Mouse (Mus musculus) limb, embryonic 13.5 days (tissue): Measurements from ENCODE around the gene Dbil5. TPM values are rescaled to one million over a fixed set of nuclear protein-coding genes. Genes with fewer than 3 reads are reported as not detected.

Source experiments
- ATAC-seq: fragments of 200-750 bp; cut with Nextera tagmentation; 2 replicates; pipeline ENCODE4 v1.8.0; 2017; ENCODE audit warnings: low read depth, moderate number of reproducible peaks, moderate TSS enrichment; ENCODE audit not compliant: low FRiP score
- H3K27ac ChIP-seq: fragments of 300-500 bp; sonication (generic); 2 replicates; pipeline ENCODE4 v1.5.1; 2015; ENCODE audit warnings: inconsistent platforms, mild to moderate bottlenecking, moderate library complexity
- H3K27me3 ChIP-seq: fragments of 300-500 bp; sonication (generic); 2 replicates; pipeline ENCODE4 v1.6.1; 2015; ENCODE audit warnings: mild to moderate bottlenecking, inconsistent platforms
- H3K36me3 ChIP-seq: fragments of 300-500 bp; sonication (generic); 2 replicates; pipeline ENCODE4 v1.6.1; 2015; ENCODE audit warnings: inconsistent platforms, mild to moderate bottlenecking, moderate library complexity
- H3K4me1 ChIP-seq: fragments of 300-500 bp; sonication (generic); 2 replicates; pipeline ENCODE4 v1.6.1; 2015; ENCODE audit warnings: inconsistent platforms
- H3K4me2 ChIP-seq: fragments of 300-500 bp; sonication (generic); replicated peaks from 2 replicates; pipeline ENCODE4 v1.6.1; 2015; ENCODE audit warnings: inconsistent platforms, mild to moderate bottlenecking, moderate library complexity
- H3K4me3 ChIP-seq: fragments of 300-500 bp; sonication (generic); 2 replicates; pipeline ENCODE4 v1.5.1; 2015; ENCODE audit warnings: moderate library complexity, mild to moderate bottlenecking, inconsistent platforms
- H3K9ac ChIP-seq: fragments of 300-500 bp; sonication (generic); 2 replicates; pipeline ENCODE4 v1.6.1; 2015; ENCODE audit warnings: mild to moderate bottlenecking, inconsistent platforms
- H3K9me3 ChIP-seq: fragments of 300-500 bp; sonication (generic); 2 replicates; pipeline ENCODE4 v1.6.1; 2016; ENCODE audit warnings: inconsistent platforms
- WGBS: fragments of 180-500 bp; shearing (Covaris S2); methylation state at CpG from one replicate; pipeline ENCODE4 v1.1.7; 2015; 5-methylcytosine and 5-hydroxymethylcytosine counted together
- polyA plus RNA-seq: library from polyadenylated mRNA; unstranded; fragments of >200 nt; fragmentation: Nextera tagmentation; extraction: Ambion mirVana; gene quantifications from 2 replicates; pipeline ENCODE4 v1.2.1, GENCODE M21; 2015

The Dbil5 gene
- polyA plus RNA-seq, 1 experiment from 2014 or later = 0.64 TPM

- peaks cover 39% of the 10 kb centered on the region for H3K4me1 ChIP-seq
- H3K4me3 ChIP-seq = no peak overlapping the region
- H3K36me3 ChIP-seq = peaks cover 60% of the 10 kb centered on the region
- no peak overlapping the region for H3K9ac ChIP-seq
- no peak overlapping the region for H3K4me2 ChIP-seq
- H3K27me3 ChIP-seq = no peaks in the 10 kb centered on the region; the same call in 1 of the 2 replicates
- no peak for ATAC-seq
- H3K9me3 ChIP-seq = no peaks in the 10 kb centered on the region
- no peak overlapping the region for H3K27ac ChIP-seq
- WGBS = 74% methylated on average over 10 of the region's 10 CpGs
These were observed 43.0 kb downstream of the Dbil5 start for GRCm38 (mm10) chr11:76260208-76261050.

DNA sequence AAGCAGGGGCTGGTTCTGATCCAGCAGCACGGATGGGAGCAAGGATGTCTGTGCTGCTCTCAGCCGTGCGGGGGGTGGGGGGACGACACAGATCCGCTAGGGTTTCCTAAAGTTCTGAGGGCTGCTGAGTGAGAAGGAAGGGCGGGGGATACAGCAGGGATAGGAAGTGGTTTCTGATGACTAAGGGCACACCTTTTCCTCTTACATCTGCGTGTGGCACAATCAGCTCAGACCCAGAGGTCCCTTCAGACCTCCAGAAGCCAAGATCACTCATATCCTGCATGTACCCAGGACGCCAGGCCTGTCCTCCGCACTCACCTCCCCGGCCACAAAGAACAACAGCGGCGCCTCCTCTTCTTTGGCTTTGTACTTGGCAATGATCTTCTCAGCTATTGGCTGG, 43.8 kb downstream of the Dbil5 start:
- Histone ChIP-seq H3K4me1 (peaks cover 31% of the 10 kb centered on the region), H3K9ac (no peak overlapping the region), H3K27me3 (no peaks in the 10 kb centered on the region; the same call in 1 of the 2 replicates), H3K27ac (no peak overlapping the region), H3K4me3 (no peak overlapping the region), H3K9me3 (no peaks in the 10 kb centered on the region), H3K4me2 (no peak overlapping the region), H3K36me3 (peaks cover 60% of the 10 kb centered on the region)
- ATAC-seq = no peak
- WGBS = 78% methylated on average over 12 of the region's 12 CpGs

- H3K4me3 ChIP-seq = no peak overlapping the region
- no peaks in the 10 kb centered on the region; the same call in 1 of the 2 replicates for H3K27me3 ChIP-seq
- H3K4me2 ChIP-seq = 0 out of 2 replicates have a peak overlapping the region, but pooled peaks have one; percentile 7
- H3K9ac ChIP-seq = peak overlapping the region; percentile 45
- peaks cover 57% of the 10 kb centered on the region for H3K36me3 ChIP-seq
- no peaks in the 10 kb centered on the region for H3K9me3 ChIP-seq
- no peak for ATAC-seq
- H3K4me1 ChIP-seq = peaks cover 20% of the 10 kb centered on the region
- 15% methylated on average over 19 of the region's 19 CpGs for WGBS
- no peak overlapping the region for H3K27ac ChIP-seq
These were observed 45.4 kb downstream of the Dbil5 start for GRCm38 (mm10) chr11:76262611-76263351.

- Histone ChIP-seq H3K4me2 (no peak overlapping the region), H3K4me1 (peaks cover 19% of the 10 kb centered on the region), H3K36me3 (peaks cover 36% of the 10 kb centered on the region), H3K27me3 (no peaks in the 10 kb centered on the region), H3K27ac (no peak overlapping the region), H3K9me3 (no peaks in the 10 kb centered on the region), H3K9ac (no peak overlapping the region), H3K4me3 (no peak overlapping the region)
- ATAC-seq = no peak
- 64% methylated on average over 7 of the region's 7 CpGs for WGBS
These were observed 50.1 kb downstream of the Dbil5 start for GRCm38 (mm10) chr11:76267550-76267949.

DNA sequence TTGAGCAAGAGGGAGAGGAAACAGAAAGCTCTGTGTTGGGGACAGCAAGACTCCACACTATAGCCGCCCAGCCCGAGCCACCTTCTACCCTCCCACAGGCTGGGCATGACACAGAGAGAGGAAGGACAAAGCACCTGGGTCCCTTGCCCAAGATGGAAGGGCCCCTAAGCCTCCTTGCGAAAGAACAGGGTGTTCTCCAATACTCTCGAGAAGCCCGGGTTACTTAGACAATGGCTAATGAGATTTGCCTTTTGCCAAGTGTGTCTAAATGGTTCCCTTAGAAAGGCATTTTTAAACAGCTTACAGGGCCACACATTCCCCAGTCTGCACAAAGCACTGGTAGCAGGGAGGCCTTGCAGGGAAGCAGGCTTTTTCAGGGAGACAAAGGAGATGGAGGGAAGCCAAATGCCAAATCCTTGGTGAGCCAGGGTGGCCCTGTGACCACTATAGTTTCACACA, 50.6 kb downstream of the Dbil5 start:
- no peak for ATAC-seq
- Histone ChIP-seq H3K4me1 (peaks cover 14% of the 10 kb centered on the region), H3K27ac (no peak overlapping the region), H3K36me3 (peaks cover 37% of the 10 kb centered on the region), H3K9me3 (no peaks in the 10 kb centered on the region), H3K4me2 (no peak overlapping the region), H3K27me3 (no peaks in the 10 kb centered on the region), H3K9ac (no peak overlapping the region), H3K4me3 (no peak overlapping the region)
- WGBS = 73% methylated on average over 5 of the region's 5 CpGs

Other genes starting within 250 kb of the Dbil5 start
- gene 1700016K19Rik, start 217.7 kb upstream of the Dbil5 start, polyA plus RNA-seq = 0.22 and 0.64 TPM in 2 replicates
- gene Rflnb, start 189.8 kb upstream of the Dbil5 start, polyA plus RNA-seq = 51.3 and 52.1 TPM in 2 replicates
- gene Vps53, start 38.0 kb upstream of the Dbil5 start, polyA plus RNA-seq = 37.5 and 40.0 TPM in 2 replicates
- 27.8 and 29.9 TPM in 2 replicates for gene Fam57a, start 37.9 kb upstream of the Dbil5 start, polyA plus RNA-seq
- 31.6 and 35.2 TPM in 2 replicates for gene Gemin4, start 56 bp downstream of the Dbil5 start, polyA plus RNA-seq
- gene Mrm3, start 26.1 kb downstream of the Dbil5 start, polyA plus RNA-seq = 26.2 and 26.8 TPM in 2 replicates
- gene Glod4, start 26.1 kb downstream of the Dbil5 start, polyA plus RNA-seq = 129 and 135 TPM in 2 replicates
- gene Nxn, start 181.5 kb downstream of the Dbil5 start, polyA plus RNA-seq = 55.4 and 57.6 TPM in 2 replicates
- 125 and 126 TPM in 2 replicates for gene Timm22, start 189.3 kb downstream of the Dbil5 start, polyA plus RNA-seq